Mouse (Mus musculus) forebrain, embryonic 14.5 days (tissue): ENCODE data around the gene Evx2. TPM values are rescaled to one million over a fixed set of nuclear protein-coding genes. Genes with fewer than 3 reads are reported as not detected.

Source experiments
- ATAC-seq: fragments of 200-750 bp; cut with Nextera tagmentation; 2 replicates; pipeline ENCODE4 v1.8.0; 2017; ENCODE audit warnings: mild to moderate bottlenecking, moderate library complexity
- DNase-seq: peaks from one replicate; pipeline ENCODE4 v3.0.0-alpha.2; 2015; ENCODE audit warnings: low spot score
- H3K27ac ChIP-seq: fragments of 300-500 bp; sonication (generic); 2 replicates; pipeline ENCODE4 v1.5.1; 2014; ENCODE audit warnings: low read depth, mild to moderate bottlenecking, control low read depth, low read length, moderate library complexity
- H3K27me3 ChIP-seq: fragments of 300-500 bp; sonication (generic); replicated peaks from 2 replicates; pipeline ENCODE4 v1.6.1; 2014; ENCODE audit warnings: low read length, control low read depth, mixed read lengths; ENCODE audit not compliant: control insufficient read depth, insufficient read depth
- H3K36me3 ChIP-seq: fragments of 300-500 bp; sonication (generic); 2 replicates; pipeline ENCODE4 v1.6.1; 2014; ENCODE audit warnings: low read length, control low read depth; ENCODE audit not compliant: control insufficient read depth, insufficient read depth
- H3K4me1 ChIP-seq: fragments of 300-500 bp; sonication (generic); 2 replicates; pipeline ENCODE4 v1.6.1; 2014; ENCODE audit warnings: antibody characterized with exemption, low read length, control low read depth; ENCODE audit not compliant: control insufficient read depth, insufficient read depth
- H3K4me2 ChIP-seq: fragments of 300-500 bp; sonication (generic); 2 replicates; pipeline ENCODE4 v1.6.1; 2014; ENCODE audit warnings: mild to moderate bottlenecking, control low read depth, low read length
- H3K4me3 ChIP-seq: fragments of 300-500 bp; sonication (generic); 2 replicates; pipeline ENCODE4 v1.5.1; 2014; ENCODE audit warnings: low read depth, low read length, control low read depth
- H3K9ac ChIP-seq: fragments of 300-500 bp; sonication (generic); 2 replicates; pipeline ENCODE4 v1.6.1; 2014; ENCODE audit warnings: mild to moderate bottlenecking, low read length, control low read depth, moderate library complexity
- H3K9me3 ChIP-seq: fragments of 300-500 bp; sonication (generic); replicated peaks from 2 replicates; pipeline ENCODE4 v1.6.1; 2016; ENCODE audit warnings: low read length, control low read depth, mixed read lengths; ENCODE audit not compliant: control insufficient read depth
- WGBS: fragments of 180-500 bp; shearing (Covaris S2); extraction: QIAGEN DNeasy Blood & Tissue Kit; methylation state at CpG from one replicate; pipeline ENCODE4 v1.1.7; 2014; 5-methylcytosine and 5-hydroxymethylcytosine counted together
- polyA plus RNA-seq: library from polyadenylated mRNA; unstranded; fragments of >200 nt; fragmentation: Nextera tagmentation; extraction: Ambion mirVana; gene quantifications from 2 replicates; pipeline ENCODE4 v1.2.1, GENCODE M21; 2014

Gene Evx2
- polyA plus RNA-seq, 1 experiment from 2014 or later: not detected

DNA sequence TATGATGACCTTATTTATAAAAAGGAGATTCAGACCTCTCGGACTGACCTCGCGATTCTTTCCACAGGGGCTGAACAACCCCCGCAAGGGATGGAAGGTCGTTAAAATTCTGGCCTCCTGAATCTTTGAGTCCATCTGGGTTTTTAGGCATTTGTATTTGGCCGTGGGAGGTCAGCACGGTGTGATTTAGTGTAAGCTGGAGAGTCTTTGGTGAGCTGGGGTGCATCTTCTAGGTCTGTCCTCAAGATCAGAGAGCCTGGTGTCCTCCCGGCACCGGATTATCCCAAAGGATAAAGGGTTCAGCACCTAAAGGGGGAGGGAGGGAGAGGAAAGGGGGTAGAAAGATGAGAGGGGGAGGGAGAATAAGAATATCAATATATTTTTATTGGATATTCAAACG is 44.0 kb upstream of the Evx2 start:
- 2% methylated on average over 10 of the region's 10 CpGs for WGBS
- DNase-seq: no peak

DNA sequence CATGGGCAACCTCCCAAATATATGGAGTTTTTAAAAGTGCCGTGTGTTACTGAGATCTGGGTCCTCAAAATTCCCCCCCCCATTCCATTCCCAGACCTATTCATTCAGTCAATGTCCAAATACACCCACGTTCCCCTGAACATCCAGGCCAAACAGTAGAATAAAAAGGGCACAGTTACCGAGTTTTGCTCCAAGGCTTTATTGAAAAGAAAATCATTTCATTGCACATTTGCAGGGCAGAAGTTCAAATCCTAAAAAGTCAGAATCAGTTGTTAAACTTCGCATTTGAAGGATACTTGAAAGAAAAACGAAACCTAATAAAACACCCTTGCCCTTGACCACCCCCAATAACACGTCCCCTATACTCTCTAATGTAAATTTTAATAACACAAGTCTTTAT is 43.5 kb upstream of the Evx2 start:
- DNase-seq: no peak
- no peak overlapping the region for H3K4me3 ChIP-seq
- H3K36me3 ChIP-seq: no peaks in the 10 kb centered on the region
- H3K27me3 ChIP-seq: peaks cover 96% of the 10 kb centered on the region
- no peak for ATAC-seq
- no peak overlapping the region for H3K4me2 ChIP-seq
- H3K27ac ChIP-seq: no peak overlapping the region
- no peak overlapping the region for H3K9ac ChIP-seq
- no peaks in the 10 kb centered on the region for H3K9me3 ChIP-seq
- 10% methylated on average over 6 of the region's 6 CpGs for WGBS
- peaks cover 10% of the 10 kb centered on the region; the same call in 1 of the 2 replicates for H3K4me1 ChIP-seq

More for the DNA sequence above, 44.0 kb upstream of the Evx2 start:
- H3K9me3 ChIP-seq: no peaks in the 10 kb centered on the region
- no peaks in the 10 kb centered on the region for H3K36me3 ChIP-seq
- H3K27ac ChIP-seq: no peak overlapping the region
- H3K4me1 ChIP-seq: peaks cover 5% of the 10 kb centered on the region; the same call in 1 of the 2 replicates
- H3K9ac ChIP-seq: no peak overlapping the region
- no peak overlapping the region for H3K4me3 ChIP-seq
- no peak overlapping the region for H3K4me2 ChIP-seq
- ATAC-seq: no peak
- peaks cover 96% of the 10 kb centered on the region for H3K27me3 ChIP-seq

DNA sequence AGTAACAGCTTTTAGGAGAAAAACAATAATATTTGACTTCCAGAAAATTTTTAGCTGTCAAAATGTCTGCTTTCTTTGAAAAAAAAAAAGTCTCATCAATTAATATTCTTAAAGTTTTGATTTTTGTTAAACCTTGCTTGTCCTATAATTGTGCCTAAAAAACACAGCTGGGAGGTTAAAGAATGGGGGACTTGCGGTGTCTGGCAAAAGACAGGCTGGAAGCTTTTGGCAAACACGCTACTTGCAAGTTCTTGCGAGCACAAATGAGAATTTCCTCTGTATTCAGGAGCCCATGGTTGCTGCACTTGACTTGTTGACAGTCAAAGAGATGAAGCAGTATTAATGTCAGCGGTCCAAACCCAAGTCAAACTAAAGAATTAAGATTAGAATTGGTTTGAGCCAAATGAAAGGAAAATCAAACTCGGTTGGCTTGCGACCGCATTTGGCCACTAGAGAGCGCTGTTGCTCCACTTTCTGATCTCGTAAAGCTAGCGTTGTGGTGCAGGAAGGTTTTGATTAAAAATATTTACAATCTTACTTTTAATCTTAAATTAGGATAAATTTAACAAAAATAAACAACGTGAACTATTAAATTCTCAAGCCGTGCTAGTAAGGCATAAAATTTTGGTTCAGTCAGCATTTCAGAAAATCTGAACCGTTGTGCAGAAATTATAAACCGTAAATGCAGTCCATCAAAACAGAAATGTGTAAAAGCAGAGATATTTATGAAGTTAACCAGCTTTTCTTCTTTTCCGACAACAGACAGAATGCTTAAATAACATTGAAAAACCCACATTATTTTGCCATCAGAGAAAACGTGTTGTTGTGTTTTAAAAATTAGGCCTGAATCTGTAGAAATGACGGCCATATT is 42.8 kb upstream of the Evx2 start:
- H3K4me3 ChIP-seq: no peak overlapping the region
- H3K27me3 ChIP-seq: peaks cover 96% of the 10 kb centered on the region
- H3K9ac ChIP-seq: no peak overlapping the region
- H3K4me2 ChIP-seq: no peak overlapping the region
- H3K4me1 ChIP-seq: peaks cover 12% of the 10 kb centered on the region; the same call in 1 of the 2 replicates
- ATAC-seq (no peak), DNase-seq (peak; percentile 90)
- WGBS: 12% methylated on average over 17 of the region's 17 CpGs
- H3K27ac ChIP-seq: no peak overlapping the region
- H3K9me3 ChIP-seq: no peaks in the 10 kb centered on the region
- H3K36me3 ChIP-seq: no peaks in the 10 kb centered on the region

DNA sequence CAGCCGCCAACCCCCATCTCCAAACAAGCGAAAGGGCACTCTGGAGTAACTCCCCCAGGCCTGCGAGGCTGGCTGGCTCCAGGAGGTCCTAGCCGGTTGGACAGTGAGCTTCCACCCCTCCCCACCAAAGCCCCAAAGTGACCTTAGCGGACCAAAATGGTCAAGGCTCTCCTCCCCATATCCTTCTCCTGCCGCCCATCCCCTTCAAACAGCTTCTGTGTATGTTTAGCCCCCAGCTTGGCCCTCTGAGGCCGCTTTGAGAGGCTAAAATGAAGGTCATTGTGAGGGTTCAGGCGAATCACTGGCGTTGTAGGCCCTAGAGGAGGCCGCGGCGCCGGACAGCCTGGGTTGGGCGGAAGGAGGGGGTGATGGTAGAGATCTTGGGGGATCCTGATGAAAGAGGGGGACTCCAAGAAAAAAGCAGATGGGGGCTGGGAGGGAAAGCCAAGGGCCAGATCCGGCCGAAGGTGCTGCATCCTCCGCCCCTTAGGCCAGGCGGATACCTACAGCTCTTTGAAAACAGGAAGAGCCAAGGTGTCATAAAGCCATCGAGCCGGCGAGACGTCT is 41.3 kb upstream of the Evx2 start:
- H3K4me3 ChIP-seq: no peak overlapping the region
- peaks cover 12% of the 10 kb centered on the region; the same call in 1 of the 2 replicates for H3K4me1 ChIP-seq
- peaks cover 96% of the 10 kb centered on the region for H3K27me3 ChIP-seq
- no peak overlapping the region for H3K4me2 ChIP-seq
- DNase-seq: no peak
- 1% methylated on average over 22 of the region's 22 CpGs for WGBS
- no peak for ATAC-seq
- no peak overlapping the region for H3K9ac ChIP-seq
- H3K27ac ChIP-seq: no peak overlapping the region
- no peaks in the 10 kb centered on the region for H3K36me3 ChIP-seq
- no peaks in the 10 kb centered on the region for H3K9me3 ChIP-seq

DNA sequence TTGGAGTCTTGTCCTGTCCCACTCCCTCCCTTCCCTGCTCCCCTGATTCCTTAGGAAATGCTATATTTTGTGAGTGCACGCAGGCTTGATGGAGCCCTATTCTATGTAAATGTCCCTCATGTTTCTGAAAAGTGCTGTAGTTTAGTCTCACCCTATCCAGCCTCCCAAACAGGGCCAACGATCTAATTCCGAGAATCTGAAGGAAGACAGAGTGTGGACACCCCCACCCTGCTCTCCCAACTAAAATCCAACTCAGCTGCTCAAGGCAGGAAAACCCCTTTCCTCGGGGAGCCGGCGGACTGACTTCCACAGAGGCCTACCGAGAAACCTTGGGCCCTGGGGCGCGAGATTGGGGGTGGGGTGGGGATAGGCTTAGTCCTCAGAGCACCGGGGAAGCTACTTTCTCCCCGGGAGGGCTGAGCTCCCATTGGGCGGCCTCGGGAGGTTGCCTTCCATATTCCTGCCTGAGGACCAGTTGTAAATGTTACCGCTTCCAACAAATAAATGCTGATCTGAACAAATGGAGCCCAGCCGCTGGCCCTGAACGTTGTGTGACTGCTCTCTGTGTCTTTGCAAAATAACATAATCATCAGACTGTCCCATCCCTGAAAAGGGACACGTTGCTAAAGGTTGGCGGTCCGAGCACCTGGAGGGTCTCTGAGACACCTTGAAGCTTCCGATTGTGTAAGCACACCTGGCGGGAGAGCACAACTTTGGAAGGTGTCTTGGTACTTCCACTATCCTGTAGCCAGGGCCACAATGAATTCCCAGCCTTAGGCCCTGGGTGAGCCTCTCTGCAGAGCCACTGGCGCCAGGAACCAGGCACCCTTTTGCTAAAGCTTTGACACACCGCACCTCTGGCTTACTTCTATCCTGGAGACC is 40.5 kb upstream of the Evx2 start:
- Histone ChIP-seq H3K9ac (no peak overlapping the region), H3K36me3 (no peaks in the 10 kb centered on the region), H3K4me3 (no peak overlapping the region), H3K4me2 (no peak overlapping the region), H3K9me3 (no peaks in the 10 kb centered on the region), H3K27ac (no peak overlapping the region), H3K27me3 (peaks cover 96% of the 10 kb centered on the region), H3K4me1 (peaks cover 9% of the 10 kb centered on the region; the same call in 1 of the 2 replicates)
- DNase-seq (no peak), ATAC-seq (no peak)
- WGBS: under 1% methylated on average over 23 of the region's 23 CpGs

DNA sequence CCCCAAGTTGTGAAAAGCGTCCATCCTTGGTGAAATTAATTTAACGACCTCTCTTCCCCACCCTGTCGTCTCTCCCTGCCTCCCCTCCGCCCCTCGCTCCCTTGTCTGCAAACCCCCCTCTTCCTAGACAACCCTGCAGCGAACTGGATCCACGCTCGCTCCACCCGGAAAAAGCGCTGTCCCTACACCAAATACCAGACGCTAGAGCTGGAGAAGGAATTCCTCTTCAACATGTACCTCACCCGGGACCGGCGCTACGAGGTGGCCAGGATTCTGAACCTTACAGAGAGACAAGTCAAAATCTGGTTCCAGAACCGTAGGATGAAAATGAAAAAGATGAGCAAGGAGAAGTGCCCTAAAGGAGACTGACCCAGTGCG is 39.7 kb upstream of the Evx2 start:
- no peak overlapping the region for H3K9ac ChIP-seq
- ATAC-seq (no peak), DNase-seq (no peak)
- WGBS: under 1% methylated on average over 17 of the region's 17 CpGs
- no peak overlapping the region for H3K27ac ChIP-seq
- H3K4me2 ChIP-seq: no peak overlapping the region
- no peak overlapping the region for H3K4me3 ChIP-seq
- no peaks in the 10 kb centered on the region for H3K9me3 ChIP-seq
- H3K4me1 ChIP-seq: peaks cover 8% of the 10 kb centered on the region; the same call in 1 of the 2 replicates
- H3K27me3 ChIP-seq: peaks cover 96% of the 10 kb centered on the region
- no peaks in the 10 kb centered on the region for H3K36me3 ChIP-seq

DNA sequence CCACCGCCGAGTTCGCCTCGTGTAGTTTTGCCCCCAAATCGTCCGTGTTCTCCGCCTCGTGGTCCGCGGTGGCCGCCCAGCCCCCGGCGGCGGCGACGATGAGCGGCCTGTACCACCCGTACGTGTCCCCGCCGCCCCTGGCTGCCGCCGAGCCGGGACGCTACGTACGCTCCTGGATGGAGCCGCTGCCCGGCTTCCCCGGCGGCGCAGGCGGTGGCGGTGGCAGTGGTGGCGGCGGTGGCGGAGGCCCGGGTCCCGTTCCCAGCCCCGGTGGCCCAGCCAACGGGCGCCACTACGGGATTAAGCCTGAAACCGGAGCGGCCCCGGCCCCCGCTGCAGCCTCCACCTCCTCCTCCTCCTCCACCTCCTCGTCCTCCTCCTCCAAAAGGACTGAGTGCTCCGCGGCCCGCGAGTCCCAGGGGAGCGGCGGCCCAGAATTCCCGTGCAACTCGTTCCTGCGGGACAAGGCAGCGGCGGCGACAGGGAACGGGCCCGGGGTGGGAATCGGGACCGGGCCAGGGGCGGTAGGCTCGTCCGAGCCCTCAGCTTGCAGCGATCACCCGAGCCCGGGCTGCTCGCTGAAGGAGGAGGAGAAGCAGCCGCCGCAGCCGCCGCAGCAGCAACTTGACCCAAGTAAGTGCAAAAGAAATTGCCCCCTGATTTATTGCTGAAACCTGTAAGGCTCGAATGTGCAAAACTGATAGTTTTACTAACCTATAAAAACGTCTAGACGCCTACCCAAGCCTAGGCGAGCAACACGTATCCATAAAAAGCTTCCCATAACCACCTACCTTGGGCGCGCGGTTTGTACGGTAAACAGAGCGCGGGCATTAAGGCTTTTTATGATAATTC is 39.1 kb upstream of the Evx2 start:
- 1% methylated on average over 74 of the region's 86 CpGs for WGBS
- H3K27ac ChIP-seq: no peak overlapping the region

DNA sequence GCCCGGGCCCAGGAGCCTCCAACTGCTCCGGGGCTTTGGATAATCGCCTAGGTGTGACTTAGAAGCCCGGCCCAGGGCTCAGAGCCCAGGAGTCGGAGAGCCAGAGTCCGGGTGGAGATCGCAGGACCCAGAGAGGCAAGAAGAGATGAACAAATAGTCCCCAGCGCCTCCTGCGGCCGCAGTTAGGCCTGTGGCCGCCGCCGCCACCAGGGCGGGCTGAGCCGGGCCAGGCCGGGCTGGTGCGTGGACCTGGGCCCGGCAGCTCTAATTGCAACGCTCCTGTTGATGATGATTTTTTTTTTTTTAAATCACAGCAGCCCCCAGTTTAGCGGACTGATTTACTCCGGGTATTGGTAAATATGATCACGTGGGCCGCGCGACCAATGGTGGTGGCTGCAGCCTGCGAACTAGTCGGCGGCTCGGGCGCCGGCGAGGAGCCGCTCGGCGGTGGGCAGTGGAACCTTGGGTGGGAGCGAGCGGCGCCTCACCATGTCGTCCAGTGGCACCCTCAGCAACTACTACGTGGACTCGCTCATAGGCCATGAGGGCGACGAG is 38.3 kb upstream of the Evx2 start, which contains the start of gene Hoxd9:
TSS of gene Hoxd9 (plus strand) at position 161 of the 555 bp plus-strand sequence.
- under 1% methylated on average over 43 of the region's 43 CpGs for WGBS
- H3K36me3 ChIP-seq: no peaks in the 10 kb centered on the region
- H3K4me1 ChIP-seq: peaks cover 8% of the 10 kb centered on the region; the same call in 1 of the 2 replicates
- H3K27me3 ChIP-seq: peaks cover 98% of the 10 kb centered on the region
- DNase-seq: no peak
- H3K4me2 ChIP-seq: peak within 1 kb of the TSS; percentile 48
- H3K9ac ChIP-seq: no peak within 1 kb of the TSS
- H3K27ac ChIP-seq: no peak within 1 kb of the TSS
- peak; percentile 71 for ATAC-seq
- no peaks in the 10 kb centered on the region for H3K9me3 ChIP-seq
- H3K4me3 ChIP-seq: peak within 1 kb of the TSS; percentile 23

More for the DNA sequence above, 39.1 kb upstream of the Evx2 start:
- ATAC-seq (peak; percentile 56; the same call in 1 of the 2 replicates), DNase-seq (no peak)
- Histone ChIP-seq H3K4me3 (peak overlapping the region; percentile 23), H3K9ac (no peak overlapping the region), H3K9me3 (no peaks in the 10 kb centered on the region), H3K36me3 (no peaks in the 10 kb centered on the region), H3K27me3 (peaks cover 96% of the 10 kb centered on the region), H3K4me2 (peak overlapping the region; percentile 48), H3K4me1 (peaks cover 8% of the 10 kb centered on the region; the same call in 1 of the 2 replicates)
